ENCODE assay signal across 10 mouse cellular contexts in the genomic region with DNA sequence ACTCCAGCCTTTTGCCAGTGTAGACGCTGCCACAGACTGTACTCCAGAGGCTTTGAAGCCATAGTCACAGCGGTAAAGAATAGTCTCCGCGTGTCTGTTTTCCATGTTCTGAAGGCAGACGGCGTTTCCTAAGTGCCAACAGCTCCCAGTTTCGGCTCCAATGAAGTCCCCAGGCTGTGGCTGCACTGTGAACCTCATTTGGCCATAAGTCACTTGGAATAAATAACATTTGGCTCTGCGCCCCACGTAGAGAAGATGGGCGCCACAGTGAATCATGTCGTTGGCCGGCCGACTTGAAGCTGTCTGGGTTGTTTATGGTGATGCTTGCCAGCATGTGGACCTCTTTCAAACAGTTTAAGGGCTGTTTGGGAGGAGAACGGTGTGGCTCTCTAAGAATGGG.
DNase-seq lines count a peak whose midpoint lies in the region.
"Had no signal": no experiment of that assay in that cellular context is flagged by ENCODE, and none has a peak within 500 bp of the region (broad histone marks: within the 10 kb centered on the region; RNA-seq: fewer than 3 reads in every experiment).

No protein-coding gene starts in this region.

- intact Hi-C loops in left cerebral cortex, postnatal 25 days (cut with DNase I): loop anchor here (10.0 kb wide), 1 partner anchor 834 kb away; no protein-coding TSS in a partner anchor

- peak; percentile 44 for DNase-seq in gastrocnemius, postnatal 25 days
- no peak for DNase-seq in gastrocnemius, postnatal 4 days (ENCODE audit: low spot score in 2 of 2)
- peak; percentile 24 to 38 for DNase-seq in layer of hippocampus, postnatal 10 days (ENCODE audit: low spot score in 2 of 2)
- no peak for DNase-seq in layer of hippocampus, adult 18-20 months (ENCODE audit: low spot score in 2 of 2)
- DNase-seq in MN1 (ENCODE audit: low spot score): peak; percentile 51
- peak; percentile 51 for DNase-seq in kidney, postnatal 14 days
- DNase-seq in B cell, adult 2 months: no peak
- no peak for DNase-seq in left cerebral cortex, postnatal 25 days (ENCODE audit: low spot score in 2 of 2)
- DNase-seq: cerebellum, postnatal 36 days; heart, adult 11 months had no signal

Comparison
In these comparisons a context has a peak if more than half of its experiments do, and no peak if none do; other contexts are left out.
1. DNase-seq: peak in gastrocnemius, postnatal 25 days (single experiment), layer of hippocampus, postnatal 10 days (2 of 2), MN1 (single experiment) and kidney, postnatal 14 days (single experiment); none in gastrocnemius, postnatal 4 days (0 of 2), layer of hippocampus, adult 18-20 months (0 of 2), B cell, adult 2 months (0 of 2) and left cerebral cortex, postnatal 25 days (0 of 2).